Mouse (Mus musculus) myocyte (in vitro differentiated cells): ENCODE data around the gene Zc3hav1. TPM values are rescaled to one million over a fixed set of nuclear protein-coding genes. Genes with fewer than 3 reads are reported as not detected.

Source experiments
- H3K27me3 ChIP-seq: one replicate; pipeline ENCODE4 v1.6.1; 2011; ENCODE audit not compliant: control insufficient read depth, insufficient read depth, insufficient read length
- H3K36me3 ChIP-seq: one replicate; pipeline ENCODE4 v1.6.1; 2011; ENCODE audit not compliant: control insufficient read depth, insufficient read depth
- H3K4me2 ChIP-seq: one replicate; pipeline ENCODE4 v1.6.1; 2011; ENCODE audit warnings: low read depth, control low read depth
- H3K4me3 ChIP-seq: one replicate; pipeline ENCODE4 v1.5.1; 2011; ENCODE audit warnings: mild to moderate bottlenecking, control low read depth, moderate library complexity
- H3K79me2 ChIP-seq: one replicate; pipeline ENCODE4 v1.6.1; 2011; ENCODE audit not compliant: control insufficient read depth, insufficient read depth
- H3ac ChIP-seq: one replicate; pipeline ENCODE4 v1.6.1; 2011; ENCODE audit not compliant: control insufficient read depth, insufficient read length
- CEBPB ChIP-seq: IDR thresholded peaks from 2 replicates; pipeline ENCODE4 v1.6.1; 2011; ENCODE audit warnings: mild to moderate bottlenecking, moderate library complexity; ENCODE audit not compliant: poor library complexity, insufficient read depth, severe bottlenecking
- E2F4 ChIP-seq: IDR thresholded peaks from one replicate; pipeline ENCODE4 v1.6.1; 2011; ENCODE audit warnings: mild to moderate bottlenecking, control low read depth, moderate library complexity; ENCODE audit not compliant: insufficient read depth
- MAX ChIP-seq: IDR thresholded peaks from one replicate; pipeline ENCODE4 v1.6.1; 2011; ENCODE audit warnings: low read depth, mild to moderate bottlenecking, control low read depth
- MYOD1 ChIP-seq, 3 experiments: IDR thresholded peaks; one replicate each; pipeline ENCODE4 v1.6.1; 2011; ENCODE audit warnings: control low read depth in 2 of 3, low read depth in 2 of 3, mild to moderate bottlenecking in 2 of 3, moderate library complexity in 1 of 3; ENCODE audit not compliant: insufficient read length in 2 of 3, control insufficient read depth in 1 of 3
- MYOG ChIP-seq, 3 experiments: IDR thresholded peaks; one replicate each; pipeline ENCODE4 v1.6.1; 2011; ENCODE audit warnings: control low read depth in 2 of 3, low read depth in 2 of 3, mild to moderate bottlenecking in 2 of 3; ENCODE audit not compliant: insufficient read length in 2 of 3, control insufficient read depth in 1 of 3, insufficient read depth in 1 of 3
- POLR2A ChIP-seq: IDR thresholded peaks from one replicate; pipeline ENCODE4 v1.6.1; 2011; ENCODE audit warnings: low read depth, mild to moderate bottlenecking, control low read depth, moderate library complexity; ENCODE audit not compliant: insufficient read length
- POLR2AphosphoS2 ChIP-seq: IDR thresholded peaks from one replicate; pipeline ENCODE4 v1.6.1; 2011; ENCODE audit warnings: low read depth, control low read depth; ENCODE audit not compliant: insufficient read length
- REST ChIP-seq: IDR thresholded peaks from one replicate; pipeline ENCODE4 v1.6.1; 2011; ENCODE audit warnings: mild to moderate bottlenecking, control low read depth, moderate library complexity; ENCODE audit not compliant: insufficient read depth, insufficient read length
- SRF ChIP-seq: IDR thresholded peaks from one replicate; pipeline ENCODE4 v1.6.1; 2011; ENCODE audit warnings: low read depth; ENCODE audit not compliant: control insufficient read depth, insufficient read length
- TCF12 ChIP-seq: IDR thresholded peaks from one replicate; pipeline ENCODE4 v1.6.1; 2011; ENCODE audit warnings: mild to moderate bottlenecking, control low read depth; ENCODE audit not compliant: poor library complexity, insufficient read depth, severe bottlenecking
- TCF3 ChIP-seq: IDR thresholded peaks from one replicate; pipeline ENCODE4 v1.6.1; 2011; ENCODE audit warnings: low read depth, control low read depth; ENCODE audit not compliant: insufficient read length
- USF1 ChIP-seq: IDR thresholded peaks from one replicate; pipeline ENCODE4 v1.6.1; 2011; ENCODE audit warnings: low read depth, mild to moderate bottlenecking, control low read depth, moderate library complexity
- polyA plus RNA-seq: library from polyadenylated mRNA; unstranded; fragments of >200 nt; fragmentation: generic; extraction: Trizol; gene quantifications from one replicate; pipeline ENCODE4 v1.2.1, GENCODE M21; 2012; ENCODE audit warnings: missing spikeins

Gene Zc3hav1
- polyA plus RNA-seq, 1 experiment = 45.0 TPM

DNA sequence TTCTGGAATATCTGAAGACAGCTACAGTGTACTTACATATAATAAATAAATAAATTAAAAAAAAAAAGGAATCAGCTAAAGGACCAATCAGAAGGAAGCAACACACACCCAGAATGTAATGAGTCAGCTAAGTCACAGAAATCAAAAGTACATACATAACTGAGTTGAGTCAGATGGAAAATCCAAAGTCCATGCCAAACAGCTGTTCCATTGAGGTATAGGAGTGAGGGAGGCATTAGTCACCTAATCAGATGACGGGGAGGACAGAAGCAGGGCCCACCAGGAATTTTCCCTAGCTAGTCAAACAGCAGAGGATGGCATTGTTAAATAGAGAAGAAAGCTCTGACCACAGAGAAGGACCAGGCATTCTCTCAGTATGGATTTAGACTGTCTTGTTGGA lies 19.9 kb upstream of the Zc3hav1 start:
- peak overlapping the region; percentile 57 for H3K4me2 ChIP-seq
- TF ChIP-seq MAX = no peak
- TF ChIP-seq MYOD1 (IDR thresholded peaks at IDR 0.05; ENCODE audit: control insufficient read depth in 1 of 3, insufficient read length in 2 of 3, low read depth in 2 of 3) = peak in 1 of 3 experiments; percentile 71
- TF ChIP-seq SRF = no peak
- no peak for TF ChIP-seq CEBPB
- no peak overlapping the region for H3ac ChIP-seq

DNA sequence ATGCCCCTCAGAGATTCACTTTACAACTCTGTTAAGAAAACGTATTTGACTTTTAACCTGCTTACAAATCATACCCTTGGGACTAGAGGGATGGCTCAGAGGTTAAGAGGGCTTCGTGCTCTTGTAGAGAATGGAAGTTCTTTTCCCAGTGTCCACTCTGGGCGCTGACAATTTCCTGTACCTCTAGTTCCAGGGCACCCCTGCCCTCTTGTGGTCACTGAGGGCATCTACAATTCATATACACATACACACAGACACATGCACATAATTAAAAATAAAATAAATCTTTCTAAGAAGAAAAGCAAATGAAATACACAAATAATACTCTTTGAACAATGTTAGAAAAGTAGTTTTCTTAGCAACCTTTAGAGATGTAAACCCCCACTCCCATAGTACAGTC lies 15.5 kb upstream of the Zc3hav1 start:
- Histone ChIP-seq H3K36me3 (no peaks in the 10 kb centered on the region), H3K27me3 (no peaks in the 10 kb centered on the region), H3K4me2 (no peak overlapping the region), H3K4me3 (no peak overlapping the region), H3K79me2 (no peaks in the 10 kb centered on the region), H3ac (no peak overlapping the region)
- TF ChIP-seq REST (no peak), SRF (no peak), TCF3 (no peak), MYOD1 (IDR thresholded peaks at IDR 0.05; ENCODE audit: control insufficient read depth in 1 of 3, insufficient read length in 2 of 3, low read depth in 2 of 3) (no peak), E2F4 (no peak), TCF12 (no peak), USF1 (no peak), MAX (no peak), POLR2AphosphoS2 (no peak)

More for the DNA sequence above, 19.9 kb upstream of the Zc3hav1 start:
- H3K27me3 ChIP-seq = no peaks in the 10 kb centered on the region
- no peaks in the 10 kb centered on the region for H3K79me2 ChIP-seq
- H3K4me3 ChIP-seq = no peak overlapping the region
- H3K36me3 ChIP-seq = no peaks in the 10 kb centered on the region

DNA sequence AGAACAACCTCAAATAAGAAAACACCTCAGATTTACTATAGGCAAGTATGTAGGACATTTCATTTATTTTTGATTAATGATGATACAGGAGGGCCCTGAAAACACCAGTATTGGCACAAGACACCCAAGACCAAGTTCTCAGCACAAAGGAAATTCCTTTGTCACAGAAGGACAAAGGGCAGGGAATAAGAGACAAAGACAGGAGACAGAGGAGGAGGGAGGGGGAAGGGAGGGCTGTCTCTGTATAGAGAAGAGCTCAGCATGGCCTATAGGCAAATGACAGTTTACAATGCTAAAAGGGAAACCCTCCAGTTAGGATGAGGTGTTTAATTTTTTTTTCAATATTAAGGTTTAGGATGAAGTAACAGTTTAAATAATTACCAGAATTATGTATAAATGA lies 9.7 kb upstream of the Zc3hav1 start:
- Histone ChIP-seq H3K4me2 (no peak overlapping the region), H3K27me3 (no peaks in the 10 kb centered on the region), H3K4me3 (no peak overlapping the region), H3K79me2 (no peaks in the 10 kb centered on the region), H3K36me3 (no peaks in the 10 kb centered on the region), H3ac (no peak overlapping the region)
- no peak for TF ChIP-seq E2F4
- TF ChIP-seq MYOG (IDR thresholded peaks at IDR 0.05; ENCODE audit: control insufficient read depth in 1 of 3, insufficient read depth in 1 of 3, insufficient read length in 2 of 3, low read depth in 2 of 3) = no peak
- no peak for TF ChIP-seq TCF3
- TF ChIP-seq POLR2A = no peak

DNA sequence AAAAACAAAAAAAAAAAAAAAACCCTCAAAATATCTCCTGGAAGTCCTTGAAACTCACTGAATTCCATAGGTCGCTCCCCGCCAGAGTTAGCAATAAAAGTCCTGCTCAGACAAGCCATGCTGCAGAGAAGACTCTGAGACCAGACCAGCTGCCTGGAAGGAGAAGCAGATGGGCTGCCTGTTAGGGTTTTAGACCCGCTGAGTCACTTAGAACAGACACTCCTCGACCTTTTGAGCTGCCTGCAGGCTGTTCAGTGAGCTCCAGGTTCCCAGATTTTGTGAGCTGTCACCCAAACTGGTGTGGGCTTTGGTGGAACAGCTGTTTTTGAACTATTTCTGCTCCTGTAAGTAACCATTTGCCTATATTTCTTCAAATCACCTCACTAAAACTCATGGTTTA lies 9.0 kb upstream of the Zc3hav1 start:
- Histone ChIP-seq H3K4me3 (no peak overlapping the region), H3K27me3 (no peaks in the 10 kb centered on the region), H3K36me3 (no peaks in the 10 kb centered on the region), H3K79me2 (no peaks in the 10 kb centered on the region), H3ac (no peak overlapping the region), H3K4me2 (no peak overlapping the region)
- TF ChIP-seq MAX (no peak), SRF (no peak), MYOD1 (IDR thresholded peaks at IDR 0.05; ENCODE audit: control insufficient read depth in 1 of 3, insufficient read length in 2 of 3, low read depth in 2 of 3) (peak in 1 of 3 experiments; percentile 19)

DNA sequence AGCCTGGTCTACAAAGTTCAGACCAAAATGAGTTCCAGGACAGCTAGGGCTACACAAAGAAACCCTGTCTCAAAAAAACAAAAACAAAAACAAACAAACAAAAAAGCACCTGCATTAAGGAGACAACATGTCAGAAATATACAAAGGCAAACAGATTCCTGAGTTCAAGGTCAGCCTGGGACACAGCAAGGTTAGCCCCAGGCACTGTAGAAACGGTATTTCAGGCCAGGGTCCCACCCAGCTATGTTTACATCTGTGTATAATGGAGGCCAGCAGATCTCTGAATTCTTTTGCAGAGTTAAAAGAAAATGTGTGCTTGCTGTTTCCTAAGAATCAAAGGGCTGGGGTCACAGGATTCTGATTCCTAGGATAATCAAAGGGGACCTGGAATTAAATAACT lies 7.5 kb upstream of the Zc3hav1 start:
- H3K36me3 ChIP-seq = no peaks in the 10 kb centered on the region
- H3K4me2 ChIP-seq = no peak overlapping the region
- H3K4me3 ChIP-seq = no peak overlapping the region
- H3ac ChIP-seq = no peak overlapping the region
- no peaks in the 10 kb centered on the region for H3K79me2 ChIP-seq
- TF ChIP-seq REST (no peak), TCF12 (no peak), USF1 (no peak), E2F4 (no peak), SRF (no peak)
- H3K27me3 ChIP-seq = no peaks in the 10 kb centered on the region

DNA sequence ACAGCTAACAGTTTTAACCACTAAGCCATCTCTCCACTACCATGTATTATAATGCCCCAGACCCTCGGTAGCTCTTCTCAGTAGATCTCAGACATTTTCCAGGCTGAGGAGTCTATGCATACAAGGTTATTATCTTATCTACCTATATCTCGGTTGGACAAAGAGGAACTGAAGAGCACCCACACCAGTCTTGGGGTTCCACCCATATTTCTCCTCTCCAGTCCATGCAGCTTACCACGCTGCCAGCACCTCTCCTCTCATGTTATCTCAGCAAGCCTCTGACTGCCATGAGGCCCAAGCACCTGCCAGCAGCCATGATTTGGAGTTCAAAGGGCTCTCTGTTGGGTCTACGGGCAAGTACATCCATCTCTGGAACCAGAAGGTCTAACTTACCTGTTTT lies 6.7 kb upstream of the Zc3hav1 start:
- Histone ChIP-seq H3K4me2 (no peak overlapping the region), H3K36me3 (no peaks in the 10 kb centered on the region), H3K79me2 (no peaks in the 10 kb centered on the region), H3K27me3 (no peaks in the 10 kb centered on the region), H3ac (no peak overlapping the region), H3K4me3 (no peak overlapping the region)
- TF ChIP-seq REST (no peak), USF1 (no peak), MYOD1 (IDR thresholded peaks at IDR 0.05; ENCODE audit: control insufficient read depth in 1 of 3, insufficient read length in 2 of 3, low read depth in 2 of 3) (no peak), POLR2A (no peak), TCF3 (no peak), TCF12 (no peak), E2F4 (no peak), MYOG (IDR thresholded peaks at IDR 0.05; ENCODE audit: control insufficient read depth in 1 of 3, insufficient read depth in 1 of 3, insufficient read length in 2 of 3, low read depth in 2 of 3) (no peak), MAX (no peak), POLR2AphosphoS2 (no peak), CEBPB (no peak), SRF (no peak)
